Mouse (Mus musculus) Muller cell, postnatal 12 days (primary cell): Measurements from ENCODE around the gene Tmem221.

Experiments used
- DNase-seq: peaks from one replicate; pipeline ENCODE4 v3.0.0-alpha.2; 2015; ENCODE audit errors: inconsistent ontology term

Gene Tmem221

GRCm38 (mm10) chr8:71577856-71578387, 19.3 kb upstream of the Tmem221 start:
- no peak for DNase-seq

GRCm38 (mm10) chr8:71575020-71575419, 16.3 kb upstream of the Tmem221 start:
- no peak for DNase-seq

- DNase-seq = no peak
Measured at GRCm38 (mm10) chr8:71574426-71574825, 15.8 kb upstream of the Tmem221 start.

- DNase-seq = peak; percentile 100
Measured at GRCm38 (mm10) chr8:71572847-71573633, 14.4 kb upstream of the Tmem221 start.

- peak; percentile 51 for DNase-seq
Measured at GRCm38 (mm10) chr8:71572077-71572476, 13.4 kb upstream of the Tmem221 start.

GRCm38 (mm10) chr8:71570291-71570954, 11.8 kb upstream of the Tmem221 start:
- DNase-seq = peak; percentile 100

GRCm38 (mm10) chr8:71569366-71570290, 11.0 kb upstream of the Tmem221 start:
- peak; percentile 89 for DNase-seq

- DNase-seq = no peak
Measured at GRCm38 (mm10) chr8:71568941-71569340, 10.3 kb upstream of the Tmem221 start.

GRCm38 (mm10) chr8:71568387-71568937, 9.8 kb upstream of the Tmem221 start, which contains the start of gene Slc27a1:
Slc27a1 (plus strand) TSS chr8:71568882.
- peak; percentile 64 for DNase-seq

- no peak for DNase-seq
Measured at GRCm38 (mm10) chr8:71567587-71567986, 8.9 kb upstream of the Tmem221 start.

GRCm38 (mm10) chr8:71566501-71566900, 7.8 kb upstream of the Tmem221 start, which contains the start of gene Nxnl1:
Nxnl1 (minus strand) TSS chr8:71566601.
- no peak for DNase-seq

- no peak for DNase-seq
Measured at GRCm38 (mm10) chr8:71563992-71564391, 5.3 kb upstream of the Tmem221 start.

- peak; percentile 75 for DNase-seq
Measured at GRCm38 (mm10) chr8:71562751-71563150, 4.1 kb upstream of the Tmem221 start.

GRCm38 (mm10) chr8:71561401-71561800, 2.7 kb upstream of the Tmem221 start:
- peak; percentile 71 for DNase-seq

- no peak for DNase-seq
Measured at GRCm38 (mm10) chr8:71560765-71561164, 2.1 kb upstream of the Tmem221 start.

GRCm38 (mm10) chr8:71560071-71560470, 1.4 kb upstream of the Tmem221 start:
- DNase-seq = no peak

- DNase-seq = peak; percentile 86
Measured at GRCm38 (mm10) chr8:71558958-71559690, 453 bp upstream of the Tmem221 start.

- no peak for DNase-seq
Measured at GRCm38 (mm10) chr8:71554644-71555043, 4.0 kb downstream of the Tmem221 start.

- DNase-seq = no peak
Measured at GRCm38 (mm10) chr8:71554001-71554400, 4.7 kb downstream of the Tmem221 start.

- DNase-seq = no peak
Measured at GRCm38 (mm10) chr8:71552770-71553169, 5.9 kb downstream of the Tmem221 start.

GRCm38 (mm10) chr8:71550754-71551153, 7.9 kb downstream of the Tmem221 start:
- no peak for DNase-seq
